9 mouse cellular contexts compared by ENCODE assay signal in the genomic region with DNA sequence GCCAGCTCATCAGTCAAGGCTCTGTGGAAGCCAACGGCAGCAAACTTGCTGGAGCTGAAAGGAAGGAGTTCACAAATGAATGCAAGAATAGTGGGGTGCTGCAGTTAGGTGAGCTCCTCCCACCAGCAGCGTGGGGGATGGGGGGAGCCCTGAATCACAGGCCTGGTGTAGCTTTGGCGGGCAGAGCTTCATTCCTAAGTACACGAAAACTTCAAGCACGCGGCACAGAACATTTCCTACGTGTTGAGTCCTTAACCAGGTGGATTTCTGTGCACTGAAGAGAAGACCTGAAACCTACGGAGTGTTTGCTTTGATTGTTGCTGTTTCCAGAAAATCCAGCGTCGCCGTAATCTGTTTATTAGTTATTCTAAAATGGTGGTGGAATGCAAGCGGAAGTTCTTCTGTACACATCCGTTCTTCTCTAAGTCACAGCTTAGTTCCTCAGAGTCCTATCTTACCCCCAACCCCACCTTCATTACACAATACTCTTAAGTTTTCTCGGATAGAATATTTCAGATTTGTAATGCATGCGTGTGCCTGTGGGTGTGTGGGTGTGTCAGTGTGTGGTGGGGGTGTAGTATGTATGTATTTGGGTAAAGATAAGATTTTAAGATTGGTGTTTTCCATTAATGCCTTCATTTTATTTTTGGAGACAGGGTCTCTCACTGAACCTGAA. TPM values are rescaled to one million over a fixed set of nuclear protein-coding genes. Genes with fewer than 3 reads are reported as not detected.
DNase-seq lines count a peak whose midpoint lies in the region; ATAC-seq and TF ChIP-seq lines count a peak whose summit lies in the region.
"Had no signal": no experiment of that assay in that cellular context is flagged by ENCODE, and none has a peak within 500 bp of the region (broad histone marks: within the 10 kb centered on the region; RNA-seq: fewer than 3 reads in every experiment).

No protein-coding gene starts in this region.

- no peak for TF ChIP-seq POLR2A in thymus, adult 2 months (IDR thresholded peaks at IDR 0.05; ENCODE audit: control insufficient read depth, extremely low read depth, insufficient read depth, low read length, poor library complexity)

- peak overlapping the region; percentile 25; the same call in 1 of the 2 replicates for H3K4me2 ChIP-seq in forebrain, postnatal 0 days (ENCODE audit: low read depth)
- H3K4me2 ChIP-seq in liver, postnatal 0 days (ENCODE audit: low read depth, low read length): no peak overlapping the region
- H3K4me2 ChIP-seq in stomach, embryonic 14.5 days (replicated peaks; ENCODE audit: low read depth, low read length): peak overlapping the region; percentile 14

- H3K36me3 ChIP-seq in forebrain, postnatal 0 days (ENCODE audit: insufficient read depth): no peaks in the 10 kb centered on the region
- H3K36me3 ChIP-seq in liver, postnatal 0 days (replicated peaks; ENCODE audit: insufficient read depth, low read length): peaks cover 42% of the 10 kb centered on the region
- peaks cover 4% of the 10 kb centered on the region; the same call in 1 of the 2 replicates for H3K36me3 ChIP-seq in stomach, embryonic 14.5 days (ENCODE audit: control insufficient read depth, insufficient read depth, low read length)
- peaks cover 8% of the 10 kb centered on the region for H3K36me3 ChIP-seq in thymus, adult 2 months (ENCODE audit: control insufficient read depth, insufficient read depth, low read length)

- DNase-seq in lung, adult 18-20 months: peak; percentile 51 to 68
- no peak for DNase-seq in lung, postnatal 14 days
- DNase-seq in forebrain, postnatal 0 days: peak; percentile 20
- DNase-seq in liver, postnatal 0 days: no peak
- DNase-seq in cerebellum, postnatal 25 days: no peak
- no peak for DNase-seq in gastrocnemius, adult 8-10 months (ENCODE audit: low spot score in 2 of 2)
- DNase-seq in thymus, adult 2 months: no peak

- H3K9ac ChIP-seq in forebrain, postnatal 0 days: peak overlapping the region; percentile 18; the same call in 1 of the 2 replicates
- no peak overlapping the region for H3K9ac ChIP-seq in liver, postnatal 0 days (replicated peaks)
- H3K9ac ChIP-seq in stomach, embryonic 14.5 days (replicated peaks; ENCODE audit: low read depth, low read length): no peak overlapping the region

- H3K27me3 ChIP-seq in forebrain, postnatal 0 days (ENCODE audit: insufficient read depth, low read length): no peaks in the 10 kb centered on the region
- no peaks in the 10 kb centered on the region for H3K27me3 ChIP-seq in liver, postnatal 0 days (ENCODE audit: insufficient read depth, low read length)
- H3K27me3 ChIP-seq in stomach, embryonic 14.5 days (ENCODE audit: control insufficient read depth, insufficient read depth, low read length): no peaks in the 10 kb centered on the region
- H3K27me3 ChIP-seq in thymus, adult 2 months (ENCODE audit: control insufficient read depth, insufficient read depth, low read length): no peaks in the 10 kb centered on the region

- H3K27ac ChIP-seq in forebrain, postnatal 0 days (ENCODE audit: low read depth, low read length): no peak overlapping the region
- peak overlapping the region; percentile 57 for H3K27ac ChIP-seq in liver, postnatal 0 days (ENCODE audit: low read depth)
- H3K27ac ChIP-seq in stomach, embryonic 14.5 days (ENCODE audit: low read length): no peak overlapping the region
- H3K27ac ChIP-seq in thymus, adult 2 months (ENCODE audit: control insufficient read depth, insufficient read depth, low read length): no peak overlapping the region; the same call in 1 of the 2 replicates

- no peak overlapping the region for H3K4me3 ChIP-seq in forebrain, postnatal 0 days (ENCODE audit: low read depth, low read length)
- no peak overlapping the region for H3K4me3 ChIP-seq in liver, postnatal 0 days (ENCODE audit: low read depth, low read length)
- H3K4me3 ChIP-seq in stomach, embryonic 14.5 days (ENCODE audit: low read depth, low read length): no peak overlapping the region
- H3K4me3 ChIP-seq in thymus, adult 2 months (ENCODE audit: control insufficient read depth, insufficient read depth, low read length): no peak overlapping the region

- WGBS in forebrain, postnatal 0 days: 47% methylated on average over 15 of the region's 15 CpGs
- 59% methylated on average over 15 of the region's 15 CpGs for WGBS in liver, postnatal 0 days (ENCODE audit: insufficient replicate concordance)
- 35% methylated on average over 15 of the region's 15 CpGs for WGBS in stomach, embryonic 14.5 days
- WGBS in thymus, adult 2 months: 94% methylated on average over 15 of the region's 15 CpGs

- ATAC-seq in forebrain, postnatal 0 days: no peak; the same call in 1 of the 2 replicates
- ATAC-seq in liver, postnatal 0 days: no peak
- no peak for ATAC-seq in stomach, embryonic 14.5 days (ENCODE audit: insufficient number of reproducible peaks, insufficient read depth, low FRiP score, low read depth)

- H3K9me3 ChIP-seq in forebrain, postnatal 0 days (ENCODE audit: low read length): no peaks in the 10 kb centered on the region
- no peaks in the 10 kb centered on the region for H3K9me3 ChIP-seq in liver, postnatal 0 days (ENCODE audit: low read length)
- no peaks in the 10 kb centered on the region for H3K9me3 ChIP-seq in stomach, embryonic 14.5 days (ENCODE audit: control insufficient read depth, low read depth, low read length)

- H3K4me1 ChIP-seq in forebrain, postnatal 0 days (ENCODE audit: insufficient read depth): no peaks in the 10 kb centered on the region
- 0 out of 2 replicates have a peak, but pooled peaks cover 5% of the 10 kb centered on the region for H3K4me1 ChIP-seq in liver, postnatal 0 days (ENCODE audit: insufficient read depth)
- H3K4me1 ChIP-seq in stomach, embryonic 14.5 days (ENCODE audit: control insufficient read depth, insufficient read depth, low read length): no peaks in the 10 kb centered on the region
- H3K4me1 ChIP-seq in thymus, adult 2 months (replicated peaks; ENCODE audit: control insufficient read depth, insufficient read depth, low read length): peaks cover 9% of the 10 kb centered on the region

- no peak for TF ChIP-seq EP300 in liver, postnatal 0 days (IDR thresholded peaks at IDR 0.05; ENCODE audit: low read depth)

- TF ChIP-seq CTCF in forebrain, postnatal 0 days (IDR thresholded peaks at IDR 0.05; ENCODE audit: low read depth): no peak
- no peak for TF ChIP-seq CTCF in liver, postnatal 0 days (IDR thresholded peaks at IDR 0.05; ENCODE audit: low read depth)
- no peak for TF ChIP-seq CTCF in thymus, adult 2 months (IDR thresholded peaks at IDR 0.05; ENCODE audit: borderline replicate concordance, control insufficient read depth, extremely low read depth, insufficient read depth, low read length, poor library complexity)

RNA-seq across cellular contexts. Expression of a gene that starts 18.3 kb away (rescaled TPM):
- total RNA-seq in forebrain, postnatal 0 days (2014; rRNA removed): 10.9 and 15.8 TPM in 2 replicates
- polyA plus RNA-seq in forebrain, postnatal 0 days (2015; fragmentation: Nextera tagmentation; extraction: Ambion mirVana): 3.2 and 4.6 TPM in 2 replicates
- polyA plus RNA-seq in liver, postnatal 0 days (2015; fragmentation: Nextera tagmentation; extraction: Ambion mirVana): 26.7 and 27.1 TPM in 2 replicates
- 5.9 and 8.2 TPM in 2 replicates for polyA plus RNA-seq in stomach, embryonic 14.5 days (2014; fragmentation: Nextera tagmentation; extraction: Ambion mirVana)
- total RNA-seq in gastrocnemius, adult 8-10 months (2022): 1 to 10 TPM; 4.8 to 8.4 (median 7.0) TPM
- polyA plus RNA-seq in thymus, adult 2 months (2012; rRNA removed): 15.1 and 18.8 TPM in 2 replicates

RNA-seq across cellular contexts. Expression of a gene that starts 26.2 kb away (rescaled TPM):
- not detected in 2 replicates for total RNA-seq in forebrain, postnatal 0 days (2014; rRNA removed)
- 0.16 and 0.21 TPM in 2 replicates for polyA plus RNA-seq in forebrain, postnatal 0 days (2015; fragmentation: Nextera tagmentation; extraction: Ambion mirVana)
- 459 and 502 TPM in 2 replicates for polyA plus RNA-seq in liver, postnatal 0 days (2015; fragmentation: Nextera tagmentation; extraction: Ambion mirVana)
- 0.38 and 0.39 TPM in 2 replicates for polyA plus RNA-seq in stomach, embryonic 14.5 days (2014; fragmentation: Nextera tagmentation; extraction: Ambion mirVana)
- not detected for total RNA-seq in gastrocnemius, adult 8-10 months (2022)
- 0.26 TPM in 1 of 2 replicates, not detected in the other for polyA plus RNA-seq in thymus, adult 2 months (2012; rRNA removed)
- polyA plus RNA-seq: heart, embryonic 14.5 days had no signal

RNA-seq across cellular contexts. Expression of a gene that starts 42.7 kb away (rescaled TPM):
- total RNA-seq in forebrain, postnatal 0 days (2014; rRNA removed): 50.3 and 55.3 TPM in 2 replicates
- polyA plus RNA-seq in forebrain, postnatal 0 days (2015; fragmentation: Nextera tagmentation; extraction: Ambion mirVana): 72.4 and 73.8 TPM in 2 replicates
- 48.5 and 48.7 TPM in 2 replicates for polyA plus RNA-seq in liver, postnatal 0 days (2015; fragmentation: Nextera tagmentation; extraction: Ambion mirVana)
- polyA plus RNA-seq in stomach, embryonic 14.5 days (2014; fragmentation: Nextera tagmentation; extraction: Ambion mirVana): 54.8 and 56.9 TPM in 2 replicates
- total RNA-seq in gastrocnemius, adult 8-10 months (2022): 10 to 100 TPM; 62.8 to 74.7 (median 69.1) TPM
- polyA plus RNA-seq in thymus, adult 2 months (2012; rRNA removed): 43.6 and 49.0 TPM in 2 replicates

Comparison
In these comparisons a context has a peak if more than half of its experiments do, and no peak if none do; other contexts are left out.
1. DNase-seq: peak in lung, adult 18-20 months (2 of 2) and forebrain, postnatal 0 days (single experiment); none in lung, postnatal 14 days (single experiment), liver, postnatal 0 days (single experiment), cerebellum, postnatal 25 days (0 of 2), gastrocnemius, adult 8-10 months (0 of 2) and thymus, adult 2 months (single experiment).
2. RNA of a gene that starts 26.2 kb away (polyA plus RNA-seq): 459 to 502 TPM in liver, postnatal 0 days; 0.38 to 0.39 TPM in stomach, embryonic 14.5 days, 0.16 to 0.21 TPM in forebrain, postnatal 0 days and 0.26 TPM in thymus, adult 2 months; every median in the first group is over 100 times any median in the second.